Mouse (Mus musculus) liver, embryonic 16.5 days (tissue): ENCODE results near the gene Pigw. TPM values are rescaled to one million over a fixed set of nuclear protein-coding genes. Genes with fewer than 3 reads are reported as not detected.

Experiments
- microRNA-seq: library from miRNA; unstranded; fragments of <30 nt; microRNA quantifications from one replicate; pipeline ENCODE4, GENCODE M21; 2016
- polyA plus RNA-seq: library from polyadenylated mRNA; unstranded; fragments of >200 nt; fragmentation: Nextera tagmentation; extraction: Ambion mirVana; gene quantifications from 2 replicates; pipeline ENCODE4 v1.2.1, GENCODE M21; 2015

The Pigw gene
- polyA plus RNA-seq, 1 experiment from 2014 or later = 1.3 TPM

Small RNA genes within 50 kb of the gene (microRNA-seq; reads per million reads assigned to microRNA genes)
- not detected for gene Gm23564

Other genes starting within 250 kb of the Pigw start
- 12.9 and 14.5 TPM in 2 replicates for gene Mrm1, start 60.8 kb downstream of the Pigw start, polyA plus RNA-seq
- gene Dhrs11, start 51.3 kb downstream of the Pigw start, polyA plus RNA-seq = 231 and 247 TPM in 2 replicates
- gene Ggnbp2, start 9.5 kb downstream of the Pigw start, polyA plus RNA-seq = 48.4 and 50.3 TPM in 2 replicates
- 3.0 and 3.3 TPM in 2 replicates for gene Myo19, start 137 bp downstream of the Pigw start, polyA plus RNA-seq
- 27.4 and 32.1 TPM in 2 replicates for gene Znhit3, start 36.1 kb upstream of the Pigw start, polyA plus RNA-seq
- not detected in 2 replicates for gene Car4, start 77.5 kb upstream of the Pigw start, polyA plus RNA-seq